In the genomic region with DNA sequence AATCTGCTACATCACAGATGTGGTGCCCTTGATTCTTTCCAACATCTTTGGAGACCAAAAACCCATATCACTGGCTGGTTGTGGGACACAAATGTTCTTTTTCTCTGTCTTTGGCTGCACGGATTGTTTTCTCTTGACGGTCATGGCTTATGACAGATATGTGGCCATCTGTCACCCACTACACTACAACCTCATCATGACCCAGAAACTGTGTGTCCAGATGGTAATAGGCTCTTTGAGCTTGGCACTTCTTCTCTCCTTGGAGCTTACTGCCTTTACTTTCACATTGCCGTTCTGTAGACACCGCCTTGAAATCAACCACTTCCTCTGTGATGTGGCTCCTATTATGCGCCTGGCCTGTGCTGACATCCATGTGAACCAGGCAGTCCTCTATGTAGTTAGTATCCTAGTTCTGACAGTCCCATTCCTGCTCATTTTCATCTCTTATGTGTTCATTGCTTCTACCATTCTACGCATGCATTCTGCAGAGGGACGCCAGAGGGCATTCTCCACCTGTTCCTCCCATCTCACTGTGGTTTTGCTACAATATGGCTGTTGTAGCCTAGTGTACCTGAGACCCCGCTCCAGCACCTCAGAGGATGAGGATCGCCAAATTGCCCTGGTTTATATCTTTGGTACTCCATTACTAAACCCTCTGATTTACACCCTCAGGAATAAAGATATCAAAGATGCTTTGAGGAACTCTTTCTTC, we compare ENCODE assay signal across 15 mouse cellular contexts. TPM values are rescaled to one million over a fixed set of nuclear protein-coding genes. Genes with fewer than 3 reads are reported as not detected.
DNase-seq lines count a peak whose midpoint lies in the region.
"Had no signal": no experiment of that assay in that cellular context is flagged by ENCODE, and none has a peak within 500 bp of the region (broad histone marks: within the 10 kb centered on the region; RNA-seq: fewer than 3 reads in every experiment).

No protein-coding gene starts in this region.

- intact Hi-C loops in left cerebral cortex, postnatal 4 days (cut with DNase I), result no loop called here

- peak; percentile 3 for DNase-seq in left cerebral cortex, postnatal 4 days
- DNase-seq in left cerebral cortex, adult 9 months (ENCODE audit: low spot score in 2 of 2), result no peak
- peak; percentile 12 for DNase-seq in cerebellum, adult 18-20 months
- peak; percentile 34 to 50 for DNase-seq in cerebellum, postnatal 25 days
- DNase-seq in gastrocnemius, adult 8-10 months (ENCODE audit: low spot score in 2 of 2), result no peak
- no peak for DNase-seq in kidney, adult 11 months
- DNase-seq in adrenal gland, adult 8-10 months, result no peak
- DNase-seq: adrenal gland, postnatal 25 days; heart, postnatal 14 days; kidney, adult 9 months; kidney, postnatal 4 days; thymus, postnatal 25 days had no signal

RNA-seq across cellular contexts. Expression of gene Olfr1495, which starts 4.3 kb away (rescaled TPM):
- total RNA-seq in left cerebral cortex, postnatal 4 days (2021), result not detected
- total RNA-seq in gastrocnemius, adult 8-10 months (2022), result not detected
- not detected for total RNA-seq in adrenal gland, adult 8-10 months (2022)
- total RNA-seq: adrenal gland, postnatal 25 days; gastrocnemius, postnatal 4 days; heart, postnatal 14 days; layer of hippocampus, postnatal 14 days; left cerebral cortex, postnatal 14 days had no signal

RNA-seq across cellular contexts. Expression of gene Olfr1496, which starts 9.0 kb away (rescaled TPM):
- total RNA-seq in left cerebral cortex, postnatal 4 days (2021), result not detected
- not detected for total RNA-seq in gastrocnemius, adult 8-10 months (2022)
- total RNA-seq in adrenal gland, adult 8-10 months (2022), result not detected
- total RNA-seq: adrenal gland, postnatal 25 days; gastrocnemius, postnatal 4 days; heart, postnatal 14 days; layer of hippocampus, postnatal 14 days; left cerebral cortex, postnatal 14 days had no signal

RNA-seq across cellular contexts. Expression of gene Olfr1494, which starts 29.2 kb away (rescaled TPM):
- total RNA-seq in left cerebral cortex, postnatal 4 days (2021), result not detected
- total RNA-seq in gastrocnemius, adult 8-10 months (2022), result not detected
- not detected for total RNA-seq in adrenal gland, adult 8-10 months (2022)
- total RNA-seq: adrenal gland, postnatal 25 days; gastrocnemius, postnatal 4 days; heart, postnatal 14 days; layer of hippocampus, postnatal 14 days; left cerebral cortex, postnatal 14 days had no signal

RNA-seq across cellular contexts. Expression of gene Olfr1497, which starts 29.3 kb away (rescaled TPM):
- not detected for total RNA-seq in left cerebral cortex, postnatal 4 days (2021)
- not detected for total RNA-seq in gastrocnemius, adult 8-10 months (2022)
- not detected for total RNA-seq in adrenal gland, adult 8-10 months (2022)
- total RNA-seq: adrenal gland, postnatal 25 days; gastrocnemius, postnatal 4 days; heart, postnatal 14 days; layer of hippocampus, postnatal 14 days; left cerebral cortex, postnatal 14 days had no signal

RNA-seq across cellular contexts. Expression of gene Olfr1493-ps1, which starts 45.6 kb away (rescaled TPM):
- total RNA-seq in left cerebral cortex, postnatal 4 days (2021), result not detected
- not detected for total RNA-seq in gastrocnemius, adult 8-10 months (2022)
- total RNA-seq in adrenal gland, adult 8-10 months (2022), result not detected
- total RNA-seq: adrenal gland, postnatal 25 days; gastrocnemius, postnatal 4 days; heart, postnatal 14 days; layer of hippocampus, postnatal 14 days; left cerebral cortex, postnatal 14 days had no signal

Comparison
In these comparisons a context has a peak if more than half of its experiments do, and no peak if none do; other contexts are left out.
1. DNase-seq: peak in left cerebral cortex, postnatal 4 days (single experiment), cerebellum, adult 18-20 months (2 of 2) and cerebellum, postnatal 25 days (2 of 2); none in left cerebral cortex, adult 9 months (0 of 2), gastrocnemius, adult 8-10 months (0 of 2), kidney, adult 11 months (single experiment) and adrenal gland, adult 8-10 months (single experiment).